Mouse (Mus musculus): ENCODE measurements at regions not wholly inside any gene's neighbourhood (a gene's known extent, or its start where the extent isn't known, plus 50 kb on each side); places are given as distances from the start of the nearest gene placed in this dataset.
A peak's percentile ranks its signal among the peaks of the same experiment; 100 is the strongest.

GRCm38 (mm10) chr1:63946834-63947233, 175.2 kb downstream of the Klf7 start:
- intact Hi-C loops (cut with DNase I), result no loop called here
- no peak for DNase-seq (ENCODE audit: extremely low spot score in 1 of 2, low spot score in 2 of 2)
- no peak overlapping the region for H3K4me3 ChIP-seq
- TF ChIP-seq CTCF (IDR thresholded peaks at IDR 0.05), result no peak
- H3K27ac ChIP-seq, result no peak overlapping the region

GRCm38 (mm10) chr1:63944786-63945185, 175.7 kb upstream of the 4933402D24Rik start:
- TF ChIP-seq CTCF (IDR thresholded peaks at IDR 0.05), result no peak
- intact Hi-C loops (cut with DNase I), result no loop called here

GRCm38 (mm10) chr1:63938416-63938815, 169.3 kb upstream of the 4933402D24Rik start:
- DNase-seq (ENCODE audit: extremely low spot score in 1 of 2, low spot score in 2 of 2), result no peak
- intact Hi-C loops (cut with DNase I), result loop anchor here (10.0 kb wide), 1 partner anchor 174 kb away; the partner anchor contains the start of gene 4933402D24Rik
- H3K27ac ChIP-seq, result no peak overlapping the region
- no peak for TF ChIP-seq CTCF (IDR thresholded peaks at IDR 0.05)
- H3K4me3 ChIP-seq, result no peak overlapping the region

More at GRCm38 (mm10) chr1:63944786-63945185, 175.7 kb upstream of the 4933402D24Rik start:
- DNase-seq (ENCODE audit: extremely low spot score in 1 of 2, low spot score in 2 of 2), result no peak
- H3K4me3 ChIP-seq, result no peak overlapping the region
- H3K27ac ChIP-seq, result no peak overlapping the region

- no peak overlapping the region for H3K27ac ChIP-seq
- no peak for TF ChIP-seq CTCF (IDR thresholded peaks at IDR 0.05)
- intact Hi-C loops (cut with DNase I), result loop anchor here (10.0 kb wide), 1 partner anchor 173 kb away; the partner anchor contains the start of gene 4933402D24Rik
- no peak for DNase-seq (ENCODE audit: extremely low spot score in 1 of 2, low spot score in 2 of 2)
- H3K4me3 ChIP-seq, result no peak overlapping the region
These were observed 168.4 kb upstream of the 4933402D24Rik start for GRCm38 (mm10) chr1:63937480-63937879.

GRCm38 (mm10) chr1:63934570-63935280, 165.7 kb upstream of the 4933402D24Rik start:
- intact Hi-C loops (cut with DNase I), result loop anchor here (10.0 kb wide), 1 partner anchor 170 kb away; the partner anchor contains the start of gene 4933402D24Rik
- Histone ChIP-seq H3K4me3 (no peak overlapping the region), H3K27ac (peak overlapping the region; percentile 88)
- no peak for TF ChIP-seq CTCF (IDR thresholded peaks at IDR 0.05)
- DNase-seq (ENCODE audit: extremely low spot score in 1 of 2, low spot score in 2 of 2), result peak in 1 of 2 experiments; percentile 18

GRCm38 (mm10) chr1:63932484-63932883, 163.4 kb upstream of the 4933402D24Rik start:
- Histone ChIP-seq H3K27ac (no peak overlapping the region), H3K4me3 (no peak overlapping the region)
- DNase-seq (ENCODE audit: extremely low spot score in 1 of 2, low spot score in 2 of 2), result no peak
- no peak for TF ChIP-seq CTCF (IDR thresholded peaks at IDR 0.05)
- intact Hi-C loops (cut with DNase I), result loop anchor here (10.0 kb wide), 1 partner anchor 168 kb away; the partner anchor contains the start of gene 4933402D24Rik

- DNase-seq (ENCODE audit: extremely low spot score in 1 of 2, low spot score in 2 of 2), result no peak
- no peak for TF ChIP-seq CTCF (IDR thresholded peaks at IDR 0.05)
- intact Hi-C loops (cut with DNase I), result loop anchor here (10.0 kb wide), 1 partner anchor 165 kb away; the partner anchor contains the start of gene 4933402D24Rik
- Histone ChIP-seq H3K4me3 (no peak overlapping the region), H3K27ac (no peak overlapping the region; the same call in 1 of the 2 replicates)
These were observed 160.5 kb upstream of the 4933402D24Rik start for GRCm38 (mm10) chr1:63929362-63930125.

GRCm38 (mm10) chr1:63928850-63929249, 159.8 kb upstream of the 4933402D24Rik start:
- H3K4me3 ChIP-seq, result no peak overlapping the region
- peak overlapping the region; percentile 47; the same call in 1 of the 2 replicates for H3K27ac ChIP-seq
- no peak for DNase-seq (ENCODE audit: extremely low spot score in 1 of 2, low spot score in 2 of 2)
- TF ChIP-seq CTCF (IDR thresholded peaks at IDR 0.05), result no peak
- intact Hi-C loops (cut with DNase I), result no loop called here

- intact Hi-C loops (cut with DNase I), result no loop called here
- H3K4me3 ChIP-seq, result no peak overlapping the region
- TF ChIP-seq CTCF (IDR thresholded peaks at IDR 0.05), result no peak
- H3K27ac ChIP-seq, result no peak overlapping the region
- DNase-seq (ENCODE audit: extremely low spot score in 1 of 2, low spot score in 2 of 2), result no peak
These were observed 159.3 kb upstream of the 4933402D24Rik start for GRCm38 (mm10) chr1:63928361-63928760.

- no peak for DNase-seq (ENCODE audit: extremely low spot score in 1 of 2, low spot score in 2 of 2)
- TF ChIP-seq CTCF (IDR thresholded peaks at IDR 0.05), result no peak
- Histone ChIP-seq H3K27ac (no peak overlapping the region), H3K4me3 (no peak overlapping the region)
- intact Hi-C loops (cut with DNase I), result no loop called here
These were observed 151.3 kb upstream of the 4933402D24Rik start for GRCm38 (mm10) chr1:63920181-63920933.

GRCm38 (mm10) chr1:63918200-63918599, 149.1 kb upstream of the 4933402D24Rik start:
- peak overlapping the region; percentile 60 for H3K27ac ChIP-seq
- no peak for TF ChIP-seq CTCF (IDR thresholded peaks at IDR 0.05)
- no peak for DNase-seq (ENCODE audit: extremely low spot score in 1 of 2, low spot score in 2 of 2)
- intact Hi-C loops (cut with DNase I), result no loop called here
- no peak overlapping the region for H3K4me3 ChIP-seq
